Mouse (Mus musculus) Patski (cell line): ENCODE data around the gene Gm30083. TPM values are rescaled to one million over a fixed set of nuclear protein-coding genes. Genes with fewer than 3 reads are reported as not detected.

Experiments
- ATAC-seq: fragments of 100-300 bp; one replicate; pipeline ENCODE4 v1.8.0; 2021
- CTCF ChIA-PET: fragments of 350-600 bp; sonication (Branson Sonifier 250); formaldehyde crosslinking; loops from one replicate; lab custom pipeline; 2022; ENCODE audit warnings: inconsistent platforms; lab: Charles Lee
- POLR2A ChIA-PET: fragments of 350-600 bp; sonication (Branson Sonifier 250); formaldehyde crosslinking; loops from one replicate; lab custom pipeline; 2022; ENCODE audit warnings: antibody characterized with exemption, inconsistent platforms; lab: Charles Lee
- DNase-seq: peaks from one replicate; pipeline ENCODE4 v3.0.0-alpha.2; 2011; ENCODE audit warnings: low read depth, low spot score
- H3K27me3 ChIP-seq: fragments of 371-371 bp; one replicate; pipeline ENCODE4 v1.5.1; 2021
- CTCF ChIP-seq: fragments of 100-300 bp; IDR thresholded peaks from one replicate; pipeline ENCODE4 v1.5.1; 2021
- in situ Hi-C: fragments of 300-500 bp; cut with MboI; formaldehyde crosslinking; loops from 3 replicates; pipeline ENCODE4 v1.11.1; 2018; ENCODE audit warnings: low pct_unique_long_range_greater_than_20kb, mixed read lengths
- polyA plus RNA-seq: library from polyadenylated mRNA; unstranded; gene quantifications from one replicate; pipeline ENCODE4 v1.2.3, GENCODE M21; 2021

Gene Gm30083
- polyA plus RNA-seq, 1 experiment from 2014 or later, result not detected

DNA sequence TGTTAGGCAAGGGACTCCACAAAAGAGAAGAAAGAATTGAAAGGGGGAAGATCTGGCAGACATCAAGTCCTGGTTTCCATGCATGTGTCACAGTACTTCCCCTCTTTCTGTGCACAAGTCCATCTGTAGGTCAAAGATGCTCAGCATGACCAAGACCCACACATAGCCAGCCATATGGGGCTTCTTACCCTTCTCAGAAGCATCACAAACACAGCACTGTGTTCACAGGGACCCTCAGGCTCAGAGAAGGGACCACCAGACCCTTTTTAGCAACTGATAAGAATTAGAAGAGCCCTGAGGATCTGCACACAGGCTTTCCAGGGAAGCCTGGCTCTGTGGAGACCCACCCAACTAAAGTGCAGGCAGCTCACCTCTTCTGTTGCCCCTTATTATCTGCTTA, 14.9 kb downstream of the Gm30083 start:
- TF ChIP-seq CTCF, result no peak
- DNase-seq (no peak), ATAC-seq (no peak)
- ChIA-PET POLR2A (no interaction called here), CTCF (no interaction called here)
- H3K27me3 ChIP-seq, result no peaks in the 10 kb centered on the region
- in situ Hi-C loops, result no loop called here

GRCm38 (mm10) chr14:33997427-33997826, 17.6 kb downstream of the Gm30083 start:
- H3K27me3 ChIP-seq, result no peaks in the 10 kb centered on the region
- ChIA-PET CTCF (interaction anchor here (0.9 kb wide), 1 partner anchor 9 kb away, joined by 3 read pairs; no protein-coding TSS in a partner anchor), POLR2A (no interaction called here)
- ATAC-seq (no peak), DNase-seq (no peak)
- no peak for TF ChIP-seq CTCF
- in situ Hi-C loops, result no loop called here

DNA sequence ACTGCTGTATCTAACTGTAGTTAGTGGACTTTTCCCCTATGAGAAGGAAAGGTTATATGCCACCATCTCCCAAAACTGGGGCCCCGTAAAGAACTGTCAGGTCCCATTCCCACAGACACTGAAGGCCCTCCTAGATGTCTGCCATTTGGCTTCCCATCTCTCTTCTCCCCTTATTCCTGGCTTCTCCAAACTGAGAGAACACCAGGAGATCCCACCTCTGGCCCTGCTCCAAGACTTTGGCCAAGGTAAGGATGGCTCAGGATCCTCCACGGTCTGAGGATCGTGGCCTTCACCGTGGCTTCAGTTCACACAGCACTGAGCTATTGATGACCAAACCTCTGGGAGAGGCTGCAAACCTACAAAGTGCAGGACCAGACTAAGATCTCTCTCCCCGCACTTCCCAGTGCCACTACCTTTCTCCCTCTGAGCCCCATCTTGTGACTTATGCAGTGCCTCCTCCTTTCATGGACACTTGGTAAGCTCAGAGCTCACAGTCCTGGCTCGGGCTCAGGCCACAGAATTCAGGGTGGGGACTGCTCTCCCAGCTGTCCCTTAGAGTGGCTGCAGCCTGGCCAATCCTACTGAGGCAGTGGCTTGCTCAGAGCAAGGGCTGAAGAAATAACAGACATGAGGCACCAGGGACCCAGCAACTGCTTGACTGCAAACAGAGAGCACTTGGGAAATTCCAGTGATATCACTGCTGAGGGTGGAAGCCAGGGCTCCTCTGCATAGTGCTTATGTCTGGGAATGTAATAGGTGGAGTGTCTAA, 21.3 kb downstream of the Gm30083 start:
- in situ Hi-C loops, result no loop called here
- TF ChIP-seq CTCF, result no peak
- DNase-seq (no peak), ATAC-seq (no peak)
- CTCF ChIA-PET, result interaction anchor here (1.1 kb wide), 1 partner anchor 15 kb away, joined by 4 read pairs; the partner anchor contains the start of gene Zfp488
- no peaks in the 10 kb centered on the region for H3K27me3 ChIP-seq
- POLR2A ChIA-PET, result no interaction called here

- no peak for TF ChIP-seq CTCF
- DNase-seq (no peak), ATAC-seq (no peak)
- CTCF ChIA-PET, result no interaction called here
- POLR2A ChIA-PET, result no interaction called here
- H3K27me3 ChIP-seq, result no peaks in the 10 kb centered on the region
- in situ Hi-C loops, result no loop called here
Observed at GRCm38 (mm10) chr14:33993051-33993450, 21.9 kb downstream of the Gm30083 start.

- TF ChIP-seq CTCF, result no peak
- no peaks in the 10 kb centered on the region for H3K27me3 ChIP-seq
- POLR2A ChIA-PET, result no interaction called here
- no peak for ATAC-seq
- in situ Hi-C loops, result no loop called here
- CTCF ChIA-PET, result no interaction called here
- no peak for DNase-seq
Observed at GRCm38 (mm10) chr14:33991971-33992370, 23.0 kb downstream of the Gm30083 start.

- POLR2A ChIA-PET, result interaction anchor here (0.6 kb wide), 1 partner anchor 12 kb away, joined by 3 read pairs; no protein-coding TSS in a partner anchor
- DNase-seq (no peak), ATAC-seq (no peak)
- TF ChIP-seq CTCF, result no peak
- no peaks in the 10 kb centered on the region for H3K27me3 ChIP-seq
- in situ Hi-C loops, result no loop called here
- CTCF ChIA-PET, result no interaction called here
Observed at GRCm38 (mm10) chr14:33989201-33989600, 25.8 kb downstream of the Gm30083 start.

- ATAC-seq (no peak), DNase-seq (no peak)
- H3K27me3 ChIP-seq, result peaks cover 20% of the 10 kb centered on the region
- in situ Hi-C loops, result no loop called here
- CTCF ChIA-PET, result interaction anchor here (1.4 kb wide), 1 partner anchor 16 kb away, joined by 4 read pairs; no protein-coding TSS in a partner anchor
- TF ChIP-seq CTCF, result no peak
- POLR2A ChIA-PET, result no interaction called here
Observed at GRCm38 (mm10) chr14:33978604-33979059, 36.4 kb downstream of the Gm30083 start, which contains the start of gene Zfp488. Gene Zfp488 (minus strand): TSS chr14:33978764.

- peaks cover 23% of the 10 kb centered on the region for H3K27me3 ChIP-seq
- TF ChIP-seq CTCF, result no peak
- DNase-seq, result no peak
- in situ Hi-C loops, result no loop called here
- CTCF ChIA-PET, result interaction anchor here (1.4 kb wide), 1 partner anchor 17 kb away, joined by 4 read pairs; no protein-coding TSS in a partner anchor
- no peak for ATAC-seq
- POLR2A ChIA-PET, result interaction anchor here (0.6 kb wide), 1 partner anchor 11 kb away, joined by 3 read pairs; no protein-coding TSS in a partner anchor
Observed at GRCm38 (mm10) chr14:33977748-33978147, 37.2 kb downstream of the Gm30083 start.

- DNase-seq, result no peak
- no peak for ATAC-seq
- in situ Hi-C loops, result no loop called here
- POLR2A ChIA-PET, result no interaction called here
- TF ChIP-seq CTCF, result no peak
- H3K27me3 ChIP-seq, result peaks cover 33% of the 10 kb centered on the region
- CTCF ChIA-PET, result no interaction called here
Observed at GRCm38 (mm10) chr14:33974752-33975151, 40.2 kb downstream of the Gm30083 start.

DNA sequence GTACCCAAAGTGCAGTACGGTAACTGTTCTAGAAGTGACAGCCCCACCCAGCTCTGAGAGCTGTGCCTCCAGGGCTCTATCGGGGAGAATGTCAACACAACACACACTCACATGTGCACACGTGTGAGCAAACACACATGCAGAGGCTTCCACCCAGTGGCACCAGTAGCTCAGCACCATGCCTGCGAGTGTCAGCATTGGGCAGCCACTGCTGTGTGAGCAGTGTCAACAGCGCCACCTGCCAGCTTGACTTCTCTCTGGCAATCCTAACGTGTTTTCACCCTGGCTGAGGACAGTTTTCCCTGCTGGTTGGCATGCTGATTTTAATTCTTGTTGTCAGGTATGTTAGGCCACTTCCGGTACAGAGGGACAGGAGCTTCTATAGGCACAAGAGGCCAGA, 42.3 kb downstream of the Gm30083 start:
- no peak for ATAC-seq
- peaks cover 20% of the 10 kb centered on the region for H3K27me3 ChIP-seq
- in situ Hi-C loops, result no loop called here
- no peak for TF ChIP-seq CTCF
- CTCF ChIA-PET, result no interaction called here
- POLR2A ChIA-PET, result no interaction called here
- DNase-seq, result no peak

DNA sequence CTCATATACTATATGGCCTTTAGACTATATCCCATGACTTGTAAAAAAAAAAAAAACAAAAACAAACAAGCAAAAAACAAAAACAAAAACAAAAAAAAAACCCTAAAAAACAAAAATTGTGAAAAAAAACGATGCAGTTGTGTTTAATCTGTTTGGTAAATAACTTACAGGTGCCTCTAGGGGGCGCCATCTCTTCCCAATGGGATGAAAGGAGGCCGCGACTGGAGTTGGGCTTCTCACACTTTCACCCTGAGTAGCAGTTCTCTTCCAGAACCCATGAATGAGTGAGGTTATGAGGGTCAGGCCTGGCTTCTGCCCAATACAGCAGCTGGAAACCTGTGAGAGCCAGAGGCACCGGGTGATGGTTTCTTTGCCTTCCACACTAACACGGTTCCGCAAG, 49.3 kb downstream of the Gm30083 start:
- DNase-seq (no peak), ATAC-seq (no peak)
- peaks cover 5% of the 10 kb centered on the region for H3K27me3 ChIP-seq
- CTCF ChIA-PET, result no interaction called here
- in situ Hi-C loops, result loop anchor here (10.0 kb wide), 1 partner anchor 139 kb away; the partner anchor contains the start of gene A630023A22Rik
- POLR2A ChIA-PET, result no interaction called here
- no peak for TF ChIP-seq CTCF
